Mouse (Mus musculus) left cerebral cortex, adult 8-10 months (tissue): ENCODE measurements around the gene Gm49318. TPM values are rescaled to one million over a fixed set of nuclear protein-coding genes. Genes with fewer than 3 reads are reported as not detected.
A peak's percentile ranks its signal among the peaks of the same experiment; 100 is the strongest.

Experiments used
- DNase-seq, 2 experiments: peaks; one replicate each; pipeline ENCODE4 v3.0.0; 2022; ENCODE audit warnings: low spot score in 2 of 2
- total RNA-seq, 4 experiments: library from RNA; stranded (reverse); gene quantifications; 2 replicates each; pipeline ENCODE4 v1.2.4; 2022

Gene Gm49318
- total RNA-seq, 4 experiments from 2014 or later, result not detected

GRCm38 (mm10) chr9:22069881-22070553, 1.0 kb downstream of the Gm49318 start:
- DNase-seq, result no peak

GRCm38 (mm10) chr9:22067195-22067594, 3.9 kb downstream of the Gm49318 start:
- DNase-seq, result no peak

GRCm38 (mm10) chr9:22066433-22066832, 4.6 kb downstream of the Gm49318 start:
- no peak for DNase-seq

GRCm38 (mm10) chr9:22065642-22066041, 5.4 kb downstream of the Gm49318 start:
- DNase-seq, result no peak

GRCm38 (mm10) chr9:22064341-22064740, 6.7 kb downstream of the Gm49318 start:
- peak in 1 of 2 experiments; percentile 57 for DNase-seq

- DNase-seq, result peak in 1 of 2 experiments; percentile 78
These were observed 9.7 kb downstream of the Gm49318 start for GRCm38 (mm10) chr9:22061339-22061738.

GRCm38 (mm10) chr9:22058011-22058424, 13.0 kb downstream of the Gm49318 start:
- peak in 1 of 2 experiments; percentile 47 for DNase-seq

GRCm38 (mm10) chr9:22057031-22057517, 14.0 kb downstream of the Gm49318 start:
- no peak for DNase-seq

- DNase-seq, result no peak
These were observed 14.7 kb downstream of the Gm49318 start for GRCm38 (mm10) chr9:22056303-22056910.

GRCm38 (mm10) chr9:22055713-22056112, 15.3 kb downstream of the Gm49318 start:
- no peak for DNase-seq

- DNase-seq, result peak; percentile 74 to 83
These were observed 16.5 kb downstream of the Gm49318 start for GRCm38 (mm10) chr9:22054411-22055076.

GRCm38 (mm10) chr9:22053657-22054056, 17.4 kb downstream of the Gm49318 start:
- DNase-seq, result no peak

GRCm38 (mm10) chr9:22051958-22052254, 19.2 kb downstream of the Gm49318 start, which contains the start of gene Elavl3:
Elavl3 (minus strand) TSS chr9:22052023.
- DNase-seq, result peak; percentile 63 to 84

- DNase-seq, result peak in 1 of 2 experiments; percentile 39
These were observed 19.7 kb downstream of the Gm49318 start for GRCm38 (mm10) chr9:22051161-22051957.

- peak; percentile 56 to 80 for DNase-seq
These were observed 20.6 kb downstream of the Gm49318 start for GRCm38 (mm10) chr9:22050351-22050889.

GRCm38 (mm10) chr9:22049721-22050270, 21.3 kb downstream of the Gm49318 start:
- no peak for DNase-seq

GRCm38 (mm10) chr9:22049315-22049714, 21.7 kb downstream of the Gm49318 start:
- DNase-seq, result no peak

- DNase-seq, result no peak
These were observed 23.7 kb downstream of the Gm49318 start for GRCm38 (mm10) chr9:22047329-22047728.

- no peak for DNase-seq
These were observed 29.2 kb downstream of the Gm49318 start for GRCm38 (mm10) chr9:22041832-22042231.

GRCm38 (mm10) chr9:22037826-22038225, 33.2 kb downstream of the Gm49318 start:
- DNase-seq, result no peak
